ENCODE assay signal across 19 mouse cellular contexts in the genomic region with DNA sequence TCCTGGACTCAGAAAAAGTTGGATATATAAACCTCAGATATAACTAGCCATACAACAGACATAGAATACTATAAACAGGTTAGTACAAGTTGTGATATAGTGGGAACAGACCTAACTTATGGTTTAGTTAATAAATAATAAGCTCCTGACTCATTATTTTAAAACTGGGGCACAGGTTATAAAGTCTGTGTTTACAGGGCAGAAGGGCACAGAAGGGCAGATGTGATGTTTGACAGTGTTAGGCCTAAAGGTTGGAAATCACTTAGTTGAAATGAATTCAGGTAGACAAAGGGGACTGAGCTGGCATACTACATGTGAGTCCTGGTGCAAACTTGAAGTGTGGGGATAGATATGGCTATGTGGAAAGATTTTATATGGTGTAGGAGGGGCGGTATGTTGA.
DNase-seq lines count a peak whose midpoint lies in the region; ATAC-seq and TF ChIP-seq lines count a peak whose summit lies in the region.
"Had no signal": no experiment of that assay in that cellular context is flagged by ENCODE, and none has a peak within 500 bp of the region (broad histone marks: within the 10 kb centered on the region; RNA-seq: fewer than 3 reads in every experiment).

No protein-coding gene starts in this region.

- H3K4me1 ChIP-seq in liver, adult 2 months (ENCODE audit: control insufficient read depth, insufficient read depth, low read length), result peaks cover 2% of the 10 kb centered on the region; the same call in 1 of the 2 replicates
- H3K4me1 ChIP-seq in liver, embryonic 12.5 days, result no peaks in the 10 kb centered on the region
- no peaks in the 10 kb centered on the region for H3K4me1 ChIP-seq in liver, postnatal 0 days (ENCODE audit: insufficient read depth)

- DNase-seq in liver, adult 2 months (ENCODE audit: extremely low read depth, low read depth, low spot score), result peak; percentile 72
- no peak for DNase-seq in liver, postnatal 0 days
- no peak for DNase-seq in liver
- DNase-seq: adrenal gland, adult 2 months; adrenal gland, adult 8-10 months; adrenal gland, postnatal 10 days; adrenal gland, postnatal 14 days; adrenal gland, postnatal 25 days; adrenal gland, postnatal 36 days; B cell, adult 2 months; cerebellum, adult 11 months; cerebellum, adult 11-12 months; cerebellum, adult 18-20 months had no signal

- no peak overlapping the region for H3K4me3 ChIP-seq in liver, adult 2 months (ENCODE audit: insufficient read depth, low read depth, low read length)
- H3K4me3 ChIP-seq in liver, embryonic 12.5 days, result no peak overlapping the region
- no peak overlapping the region for H3K4me3 ChIP-seq in liver, postnatal 0 days (ENCODE audit: low read depth, low read length)

- no peak overlapping the region for H3K27ac ChIP-seq in liver, adult 2 months (replicated peaks; ENCODE audit: insufficient read depth, low read depth, low read length)
- no peak overlapping the region for H3K27ac ChIP-seq in liver, embryonic 12.5 days
- H3K27ac ChIP-seq in liver, postnatal 0 days (ENCODE audit: low read depth), result no peak overlapping the region

- no peak overlapping the region for H3K9ac ChIP-seq in liver, adult 2 months (ENCODE audit: low read depth, low read length)
- H3K9ac ChIP-seq in liver, embryonic 12.5 days, result no peak overlapping the region
- no peak overlapping the region for H3K9ac ChIP-seq in liver, postnatal 0 days (replicated peaks)

- no peaks in the 10 kb centered on the region for H3K27me3 ChIP-seq in liver, adult 2 months (ENCODE audit: control insufficient read depth, insufficient read depth, low read length)
- no peaks in the 10 kb centered on the region for H3K27me3 ChIP-seq in liver, embryonic 12.5 days (replicated peaks)
- no peaks in the 10 kb centered on the region for H3K27me3 ChIP-seq in liver, postnatal 0 days (ENCODE audit: insufficient read depth, low read length)
- H3K27me3 ChIP-seq: CH12.LX, Patski had no signal

- H3K36me3 ChIP-seq in liver, adult 2 months (ENCODE audit: control insufficient read depth, insufficient read depth, low read length), result no peaks in the 10 kb centered on the region
- H3K36me3 ChIP-seq in liver, embryonic 12.5 days, result no peaks in the 10 kb centered on the region
- no peaks in the 10 kb centered on the region for H3K36me3 ChIP-seq in liver, postnatal 0 days (replicated peaks; ENCODE audit: insufficient read depth, low read length)
- H3K36me3 ChIP-seq: G1E had no signal

- no peak for TF ChIP-seq POLR2A in liver, adult 2 months (IDR thresholded peaks at IDR 0.05; ENCODE audit: extremely low read depth, insufficient read depth, low read length)

- no peaks in the 10 kb centered on the region for H3K79me2 ChIP-seq in liver, adult 2 months (ENCODE audit: control insufficient read depth, insufficient read depth, low read length)

- TF ChIP-seq EP300 in liver, postnatal 0 days (IDR thresholded peaks at IDR 0.05; ENCODE audit: low read depth), result no peak

- TF ChIP-seq CTCF in liver, adult 2 months (IDR thresholded peaks at IDR 0.05; ENCODE audit: low read depth, low read length), result no peak
- TF ChIP-seq CTCF in liver, postnatal 0 days (IDR thresholded peaks at IDR 0.05; ENCODE audit: low read depth), result no peak

- 94% methylated on average over 1 of the region's 1 CpGs for WGBS in liver, adult 2 months
- WGBS in liver, embryonic 12.5 days (ENCODE audit: insufficient replicate concordance), result 62% methylated on average over 1 of the region's 1 CpGs
- 71% methylated on average over 1 of the region's 1 CpGs for WGBS in liver, postnatal 0 days (ENCODE audit: insufficient replicate concordance)

- no peak for ATAC-seq in liver, embryonic 12.5 days
- peak; percentile 66 for ATAC-seq in liver, postnatal 0 days
- ATAC-seq: activated CD4-positive, CD25-positive, alpha-beta regulatory T cell, adult 4 months; CD4-positive, CD25-positive, alpha-beta regulatory T cell, adult 4 months; Patski had no signal

- no peak overlapping the region for H3K4me2 ChIP-seq in liver, embryonic 12.5 days
- no peak overlapping the region for H3K4me2 ChIP-seq in liver, postnatal 0 days (ENCODE audit: low read depth, low read length)

- no peaks in the 10 kb centered on the region for H3K9me3 ChIP-seq in liver, embryonic 12.5 days (replicated peaks)
- H3K9me3 ChIP-seq in liver, postnatal 0 days (ENCODE audit: low read length), result no peaks in the 10 kb centered on the region
- H3K9me3 ChIP-seq: G1E had no signal
